Mouse (Mus musculus): ENCODE measurements around the gene Chp2. TPM values are rescaled to one million over a fixed set of nuclear protein-coding genes. Genes with fewer than 3 reads are reported as not detected.
A peak's percentile ranks its signal among the peaks of the same experiment; 100 is the strongest.

The Chp2 gene
- polyA plus RNA-seq (2014; fragmentation: Nextera tagmentation; extraction: Ambion mirVana): 0.84 and 0.96 TPM in 2 replicates

DNA sequence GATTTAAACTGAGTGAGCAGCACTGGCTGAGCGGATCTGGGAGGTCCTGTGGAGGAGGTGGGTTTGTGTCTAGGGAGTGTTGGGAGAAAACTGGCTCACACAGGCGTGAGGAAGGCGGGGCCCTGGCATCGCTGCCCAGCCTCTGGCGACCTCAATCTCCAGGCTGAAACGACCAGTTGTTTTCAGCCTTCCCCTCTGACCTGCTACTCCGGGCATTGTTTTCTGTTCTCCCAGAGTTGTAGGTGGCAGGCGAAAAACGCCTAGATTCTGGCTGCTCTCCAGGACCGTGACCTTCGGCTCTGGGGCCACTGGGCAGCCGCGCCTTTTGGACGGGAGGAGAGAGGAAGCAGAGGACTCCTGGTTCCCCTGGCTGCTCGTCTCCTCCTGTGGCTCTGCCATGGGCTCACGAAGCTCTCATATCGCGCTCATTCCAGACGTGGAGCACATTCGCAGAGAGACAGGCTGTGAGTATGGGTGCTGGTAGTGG, at the start of gene Chp2:
TSS of gene Chp2 (plus strand) at position 182 of the 487 bp plus-strand sequence.
- H3K4me2 ChIP-seq (ENCODE audit: low read depth, low read length): peak within 1 kb of the TSS; percentile 22; the same call in 1 of the 2 replicates
- no peaks in the 10 kb centered on the region for H3K9me3 ChIP-seq (ENCODE audit: control insufficient read depth, low read length)
- 33% methylated on average over 20 of the region's 20 CpGs for WGBS
- H3K36me3 ChIP-seq (ENCODE audit: control insufficient read depth, insufficient read depth, low read length): no peaks in the 10 kb centered on the region
- no peaks in the 10 kb centered on the region for H3K27me3 ChIP-seq (ENCODE audit: control insufficient read depth, insufficient read depth, low read length)
- no peak within 1 kb of the TSS for H3K27ac ChIP-seq (ENCODE audit: low read depth, low read length)
- no peak within 1 kb of the TSS for H3K4me3 ChIP-seq (ENCODE audit: low read depth, low read length)
- H3K4me1 ChIP-seq (ENCODE audit: control insufficient read depth, insufficient read depth, low read length): no peaks in the 10 kb centered on the region
- H3K9ac ChIP-seq (replicated peaks; ENCODE audit: low read depth, low read length): no peak within 1 kb of the TSS
- ATAC-seq (ENCODE audit: low read depth): peak; percentile 46; the same call in 1 of the 2 replicates

DNA sequence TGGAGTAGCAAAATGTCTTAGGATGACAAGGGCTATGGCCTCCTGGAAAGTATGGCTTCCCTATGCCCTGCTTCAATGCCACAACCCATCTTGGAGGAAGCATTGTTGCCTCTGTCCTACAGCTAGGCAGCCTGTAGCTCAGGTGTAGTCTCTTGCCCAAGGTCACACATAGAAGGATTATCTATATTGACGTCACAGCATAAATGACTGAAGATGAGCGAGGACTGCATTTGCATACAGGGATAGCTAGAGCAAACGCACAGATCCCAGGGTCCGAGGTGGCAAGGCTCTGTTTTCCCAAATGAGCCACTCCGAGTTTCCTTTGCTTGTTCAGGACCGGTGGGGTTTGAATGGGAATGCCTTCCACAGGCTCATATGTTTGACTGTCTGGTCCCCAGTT, 48.6 kb upstream of the Chp2 start:
- Histone ChIP-seq H3K27ac (ENCODE audit: low read depth, low read length) (no peak overlapping the region), H3K4me3 (ENCODE audit: low read depth, low read length) (no peak overlapping the region), H3K4me1 (ENCODE audit: control insufficient read depth, insufficient read depth, low read length) (no peaks in the 10 kb centered on the region), H3K36me3 (ENCODE audit: control insufficient read depth, insufficient read depth, low read length) (no peaks in the 10 kb centered on the region; the same call in 1 of the 2 replicates), H3K27me3 (ENCODE audit: control insufficient read depth, insufficient read depth, low read length) (no peaks in the 10 kb centered on the region), H3K9me3 (ENCODE audit: control insufficient read depth, low read length) (no peaks in the 10 kb centered on the region), H3K9ac (replicated peaks; ENCODE audit: low read depth, low read length) (no peak overlapping the region), H3K4me2 (ENCODE audit: low read depth, low read length) (no peak overlapping the region)
- ATAC-seq (ENCODE audit: low read depth): no peak
- WGBS: 87% methylated on average over 6 of the region's 6 CpGs

DNA sequence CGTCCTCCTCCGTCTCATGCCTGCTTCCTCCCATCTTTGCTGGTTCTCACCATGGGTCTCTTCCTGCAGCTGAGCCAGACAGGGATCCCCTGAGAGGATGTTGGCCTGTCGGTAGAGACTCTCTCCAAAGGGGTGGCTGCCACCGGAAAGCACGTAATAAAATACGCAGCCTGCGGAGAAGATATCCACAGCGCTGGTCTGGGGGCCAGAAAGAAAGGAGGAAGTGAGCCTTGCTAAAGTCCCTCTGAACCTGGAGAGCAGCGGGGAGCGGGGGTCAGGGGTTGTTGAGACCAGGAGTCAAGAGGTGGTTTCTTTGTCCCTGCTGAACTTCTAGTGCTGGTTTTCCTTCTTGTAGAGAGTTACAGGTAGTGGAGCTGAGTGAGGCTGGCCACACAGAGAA, 47.7 kb upstream of the Chp2 start:
- Histone ChIP-seq H3K27me3 (ENCODE audit: control insufficient read depth, insufficient read depth, low read length) (no peaks in the 10 kb centered on the region), H3K27ac (ENCODE audit: low read depth, low read length) (no peak overlapping the region), H3K9ac (replicated peaks; ENCODE audit: low read depth, low read length) (no peak overlapping the region), H3K36me3 (ENCODE audit: control insufficient read depth, insufficient read depth, low read length) (no peaks in the 10 kb centered on the region), H3K4me2 (ENCODE audit: low read depth, low read length) (no peak overlapping the region), H3K9me3 (ENCODE audit: control insufficient read depth, low read length) (no peaks in the 10 kb centered on the region), H3K4me1 (ENCODE audit: control insufficient read depth, insufficient read depth, low read length) (no peaks in the 10 kb centered on the region), H3K4me3 (ENCODE audit: low read depth, low read length) (no peak overlapping the region)
- WGBS: 72% methylated on average over 10 of the region's 10 CpGs
- no peak for ATAC-seq (ENCODE audit: low read depth)

DNA sequence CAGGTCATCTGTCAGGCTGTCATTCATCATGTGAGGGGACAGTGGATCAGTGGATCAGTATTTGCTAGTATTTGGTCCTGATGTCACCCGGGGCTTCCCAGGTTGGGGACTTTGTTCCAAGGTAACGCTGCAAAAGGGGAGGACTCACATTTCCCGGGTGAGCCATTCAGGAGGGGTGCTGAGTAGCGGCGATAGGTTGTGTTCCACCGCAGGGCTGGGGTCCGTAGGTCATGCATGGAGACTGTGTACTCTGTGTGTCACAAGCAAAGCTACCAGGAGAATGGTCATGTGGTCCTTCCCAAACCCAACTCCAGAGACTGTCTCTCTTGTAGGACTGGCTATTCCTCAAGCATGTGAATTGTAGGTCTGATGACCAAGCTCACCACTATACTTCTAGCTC, 38.6 kb upstream of the Chp2 start:
- 95% methylated on average over 7 of the region's 7 CpGs for WGBS

DNA sequence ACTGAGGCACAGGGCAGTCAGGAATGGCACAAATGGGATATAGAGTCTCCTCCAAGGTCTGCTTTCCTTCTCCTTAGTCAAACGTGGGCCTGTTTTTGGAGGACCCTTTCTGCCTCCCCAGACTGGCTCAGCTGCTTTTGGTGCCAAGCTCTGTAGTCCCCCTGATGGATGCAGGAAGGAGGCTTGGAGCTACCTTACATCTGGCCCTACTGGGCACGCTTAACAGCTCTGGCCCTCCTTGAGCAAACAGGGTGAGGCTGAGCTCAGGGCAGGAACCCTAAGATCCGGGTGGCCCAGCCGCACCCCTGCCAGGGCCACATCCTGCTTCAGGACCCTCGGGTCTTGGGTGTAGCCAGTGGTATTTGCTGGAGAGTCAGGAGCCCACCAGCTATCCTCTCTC, 34.7 kb upstream of the Chp2 start:
- WGBS: 74% methylated on average over 5 of the region's 5 CpGs
- H3K9me3 ChIP-seq (ENCODE audit: control insufficient read depth, low read length): no peaks in the 10 kb centered on the region
- no peaks in the 10 kb centered on the region for H3K36me3 ChIP-seq (ENCODE audit: control insufficient read depth, insufficient read depth, low read length)
- H3K27ac ChIP-seq (ENCODE audit: low read depth, low read length): no peak overlapping the region
- no peak for ATAC-seq (ENCODE audit: low read depth)
- no peaks in the 10 kb centered on the region for H3K4me1 ChIP-seq (ENCODE audit: control insufficient read depth, insufficient read depth, low read length)
- H3K27me3 ChIP-seq (ENCODE audit: control insufficient read depth, insufficient read depth, low read length): no peaks in the 10 kb centered on the region
- H3K4me2 ChIP-seq (ENCODE audit: low read depth, low read length): no peak overlapping the region
- H3K4me3 ChIP-seq (ENCODE audit: low read depth, low read length): no peak overlapping the region
- H3K9ac ChIP-seq (replicated peaks; ENCODE audit: low read depth, low read length): no peak overlapping the region

More for the DNA sequence above, 38.6 kb upstream of the Chp2 start:
- Histone ChIP-seq H3K4me1 (ENCODE audit: control insufficient read depth, insufficient read depth, low read length) (no peaks in the 10 kb centered on the region), H3K4me2 (ENCODE audit: low read depth, low read length) (no peak overlapping the region), H3K36me3 (ENCODE audit: control insufficient read depth, insufficient read depth, low read length) (no peaks in the 10 kb centered on the region), H3K9me3 (ENCODE audit: control insufficient read depth, low read length) (no peaks in the 10 kb centered on the region), H3K27ac (ENCODE audit: low read depth, low read length) (no peak overlapping the region), H3K9ac (replicated peaks; ENCODE audit: low read depth, low read length) (no peak overlapping the region), H3K27me3 (ENCODE audit: control insufficient read depth, insufficient read depth, low read length) (no peaks in the 10 kb centered on the region), H3K4me3 (ENCODE audit: low read depth, low read length) (no peak overlapping the region)
- no peak for ATAC-seq (ENCODE audit: low read depth)

DNA sequence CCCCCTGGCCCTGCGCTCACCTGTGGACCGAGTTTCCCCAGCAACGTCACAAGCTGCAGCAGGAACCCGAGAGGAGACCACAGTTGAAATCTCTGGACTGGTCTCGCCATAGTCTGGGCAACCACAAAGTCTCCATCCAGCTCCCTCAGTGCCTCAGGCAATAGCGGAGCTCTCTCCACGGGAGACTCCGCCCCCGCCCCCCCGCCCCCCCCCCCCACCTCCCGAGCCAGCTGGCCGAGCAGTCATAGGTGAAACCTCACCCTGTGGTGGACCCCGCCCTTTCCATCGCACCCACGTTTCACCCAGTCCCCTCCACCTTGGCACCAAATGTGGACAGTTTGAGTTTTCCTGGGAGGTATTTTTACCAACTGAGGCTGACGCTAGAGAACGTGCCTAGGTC, 33.3 kb upstream of the Chp2 start, which contains the start of gene Ern2:
TSS of gene Ern2 (minus strand) at position 165 of the 400 bp plus-strand sequence.
- H3K9me3 ChIP-seq (ENCODE audit: control insufficient read depth, low read length): no peaks in the 10 kb centered on the region
- no peaks in the 10 kb centered on the region for H3K36me3 ChIP-seq (ENCODE audit: control insufficient read depth, insufficient read depth, low read length)
- H3K4me2 ChIP-seq (ENCODE audit: low read depth, low read length): peak within 1 kb of the TSS; percentile 30; the same call in 1 of the 2 replicates
- H3K27ac ChIP-seq (ENCODE audit: low read depth, low read length): no peak within 1 kb of the TSS
- H3K27me3 ChIP-seq (ENCODE audit: control insufficient read depth, insufficient read depth, low read length): no peaks in the 10 kb centered on the region
- no peaks in the 10 kb centered on the region for H3K4me1 ChIP-seq (ENCODE audit: control insufficient read depth, insufficient read depth, low read length)
- ATAC-seq (ENCODE audit: low read depth): no peak
- WGBS: 21% methylated on average over 14 of the region's 17 CpGs
- no peak within 1 kb of the TSS for H3K4me3 ChIP-seq (ENCODE audit: low read depth, low read length)
- no peak within 1 kb of the TSS for H3K9ac ChIP-seq (replicated peaks; ENCODE audit: low read depth, low read length)

DNA sequence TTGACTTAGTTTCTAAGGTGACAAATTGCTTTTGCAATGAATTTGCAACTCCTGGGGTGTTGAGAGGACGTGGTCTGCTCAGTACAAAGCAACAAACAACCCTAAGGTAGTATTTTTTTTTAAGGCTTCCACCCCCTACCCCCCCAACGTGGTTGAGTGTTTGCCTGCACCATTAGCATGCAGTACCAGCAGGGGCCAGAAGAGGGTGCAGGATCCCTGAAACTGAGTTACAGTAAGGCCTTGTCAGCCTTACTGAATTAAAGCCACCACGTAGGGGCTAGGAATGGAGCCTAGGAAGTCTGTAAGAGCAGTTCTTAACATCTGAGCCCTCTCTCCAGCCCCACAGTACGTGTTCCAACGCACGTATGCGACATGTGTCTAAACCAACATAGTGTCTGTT, 29.8 kb upstream of the Chp2 start:
- Histone ChIP-seq H3K4me2 (ENCODE audit: low read depth, low read length) (no peak overlapping the region), H3K27me3 (ENCODE audit: control insufficient read depth, insufficient read depth, low read length) (no peaks in the 10 kb centered on the region), H3K4me3 (ENCODE audit: low read depth, low read length) (no peak overlapping the region), H3K9ac (replicated peaks; ENCODE audit: low read depth, low read length) (no peak overlapping the region), H3K4me1 (ENCODE audit: control insufficient read depth, insufficient read depth, low read length) (no peaks in the 10 kb centered on the region), H3K36me3 (ENCODE audit: control insufficient read depth, insufficient read depth, low read length) (no peaks in the 10 kb centered on the region), H3K27ac (ENCODE audit: low read depth, low read length) (no peak overlapping the region), H3K9me3 (ENCODE audit: control insufficient read depth, low read length) (no peaks in the 10 kb centered on the region)
- no peak for ATAC-seq (ENCODE audit: low read depth)
- WGBS: 31% methylated on average over 7 of the region's 7 CpGs

DNA sequence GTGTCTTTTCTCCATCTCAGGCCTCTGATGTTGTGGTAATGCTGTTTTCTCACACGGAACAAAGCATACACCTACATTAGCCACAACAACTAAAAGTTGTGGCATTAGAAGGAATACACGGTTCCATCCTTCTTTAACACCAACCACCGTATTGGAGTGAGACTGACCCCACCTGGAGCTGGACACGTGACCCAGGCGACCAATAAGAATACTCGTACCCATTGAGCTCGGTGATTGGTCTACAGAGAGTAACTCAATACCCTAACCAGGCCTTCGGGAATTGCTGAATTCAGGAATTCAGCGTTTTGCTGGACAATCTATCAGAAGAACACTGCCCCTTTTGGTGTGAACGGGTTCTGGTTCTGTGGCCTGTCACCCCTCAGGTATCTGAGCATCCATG, 28.2 kb upstream of the Chp2 start:
- H3K9me3 ChIP-seq (ENCODE audit: control insufficient read depth, low read length): no peaks in the 10 kb centered on the region
- no peak overlapping the region for H3K27ac ChIP-seq (ENCODE audit: low read depth, low read length)
- H3K36me3 ChIP-seq (ENCODE audit: control insufficient read depth, insufficient read depth, low read length): no peaks in the 10 kb centered on the region
- no peaks in the 10 kb centered on the region for H3K4me1 ChIP-seq (ENCODE audit: control insufficient read depth, insufficient read depth, low read length)
- 68% methylated on average over 10 of the region's 10 CpGs for WGBS
- H3K4me2 ChIP-seq (ENCODE audit: low read depth, low read length): no peak overlapping the region
- no peak for ATAC-seq (ENCODE audit: low read depth)
- no peaks in the 10 kb centered on the region for H3K27me3 ChIP-seq (ENCODE audit: control insufficient read depth, insufficient read depth, low read length)
- no peak overlapping the region for H3K4me3 ChIP-seq (ENCODE audit: low read depth, low read length)
- H3K9ac ChIP-seq (replicated peaks; ENCODE audit: low read depth, low read length): no peak overlapping the region

DNA sequence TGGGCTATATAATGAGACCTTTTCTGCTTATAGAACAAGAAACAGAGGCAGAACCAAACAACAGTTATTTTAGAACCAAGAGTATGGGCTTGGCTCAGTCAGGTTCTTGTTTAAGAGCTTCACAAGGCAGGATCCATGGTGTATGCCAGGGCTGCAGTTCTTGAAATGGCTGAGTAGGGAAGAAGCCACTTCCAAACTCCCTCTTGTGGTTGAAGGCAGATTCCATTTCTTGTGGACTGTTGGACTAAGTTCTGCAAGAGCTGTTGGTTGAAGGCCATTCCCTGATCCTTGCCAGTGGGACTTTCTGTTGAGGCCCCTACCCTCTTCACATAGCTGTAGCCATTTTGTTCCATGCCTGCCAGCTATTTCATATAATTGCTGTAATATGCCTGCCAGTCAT, 25.4 kb upstream of the Chp2 start:
- Histone ChIP-seq H3K4me1 (ENCODE audit: control insufficient read depth, insufficient read depth, low read length) (no peaks in the 10 kb centered on the region), H3K4me2 (ENCODE audit: low read depth, low read length) (no peak overlapping the region), H3K9ac (replicated peaks; ENCODE audit: low read depth, low read length) (no peak overlapping the region), H3K9me3 (ENCODE audit: control insufficient read depth, low read length) (no peaks in the 10 kb centered on the region), H3K27ac (ENCODE audit: low read depth, low read length) (no peak overlapping the region), H3K36me3 (ENCODE audit: control insufficient read depth, insufficient read depth, low read length) (no peaks in the 10 kb centered on the region), H3K4me3 (ENCODE audit: low read depth, low read length) (no peak overlapping the region), H3K27me3 (ENCODE audit: control insufficient read depth, insufficient read depth, low read length) (no peaks in the 10 kb centered on the region)
- no peak for ATAC-seq (ENCODE audit: low read depth)
